Comparison of ENCODE assay signal across 25 mouse cellular contexts in genomic region chr10:94142427-94142826, GRCm38 (mm10). TPM values are rescaled to one million over a fixed set of nuclear protein-coding genes. Genes with fewer than 3 reads are reported as not detected.
DNase-seq lines count a peak whose midpoint lies in the region; ATAC-seq lines count a peak whose summit lies in the region.
"Had no signal": no experiment of that assay in that cellular context is flagged by ENCODE, and none has a peak within 500 bp of the region (broad histone marks: within the 10 kb centered on the region; RNA-seq: fewer than 3 reads in every experiment).

No protein-coding gene starts in this region.

- no peaks in the 10 kb centered on the region for H3K27me3 ChIP-seq in midbrain, embryonic 15.5 days (replicated peaks)
- H3K27me3 ChIP-seq: embryonic facial prominence, embryonic 12.5 days; embryonic facial prominence, embryonic 15.5 days; heart, embryonic 13.5 days had no signal

- no peak overlapping the region for H3K27ac ChIP-seq in midbrain, embryonic 15.5 days
- H3K27ac ChIP-seq: embryonic facial prominence, embryonic 12.5 days; gastrocnemius, adult 2 months; heart, embryonic 10.5 days; heart, embryonic 13.5 days; hindbrain, embryonic 14.5 days; hindbrain, postnatal 0 days had no signal

- H3K36me3 ChIP-seq in midbrain, embryonic 15.5 days (replicated peaks) = no peaks in the 10 kb centered on the region
- H3K36me3 ChIP-seq: embryonic facial prominence, embryonic 15.5 days had no signal

- WGBS in midbrain, embryonic 15.5 days = 95% methylated on average over 3 of the region's 3 CpGs

- no peaks in the 10 kb centered on the region; the same call in 1 of the 2 replicates for H3K4me1 ChIP-seq in midbrain, embryonic 15.5 days

- peak; percentile 82 for ATAC-seq in granulocyte monocyte progenitor cell, adult 5-6 weeks (replicated peaks; ENCODE audit: poor library complexity, severe bottlenecking)
- ATAC-seq in midbrain, embryonic 15.5 days (replicated peaks) = no peak
- ATAC-seq: activated CD4-positive, CD25-positive, alpha-beta regulatory T cell, adult 4 months; forebrain, embryonic 14.5 days; forebrain, postnatal 0 days; hindbrain, postnatal 0 days; inflammation-experienced regulatory T-cells, adult 6 months had no signal

- DNase-seq in 416B (ENCODE audit: low read depth) = peak; percentile 49
- peak; percentile 50 for DNase-seq in adipocyte (ENCODE audit: low spot score)
- DNase-seq in kidney, adult 8-10 months = no peak
- DNase-seq in kidney, postnatal 4 days = no peak
- DNase-seq: adrenal gland, postnatal 10 days; cerebellum, adult 18-20 months; cerebellum, adult 9-10 months; cerebellum, postnatal 14 days; forebrain, postnatal 0 days; gastrocnemius, adult 2 months; gastrocnemius, postnatal 14 days; heart, adult 18-20 months; heart, postnatal 14 days; heart, postnatal 4 days had no signal

- no peak overlapping the region for H3K9ac ChIP-seq in midbrain, embryonic 15.5 days
- H3K9ac ChIP-seq: embryonic facial prominence, embryonic 12.5 days; embryonic facial prominence, embryonic 15.5 days; forebrain, postnatal 0 days; heart, embryonic 13.5 days; hindbrain, embryonic 14.5 days had no signal

- H3K4me3 ChIP-seq in midbrain, embryonic 15.5 days = no peak overlapping the region
- H3K4me3 ChIP-seq: embryonic facial prominence, embryonic 12.5 days; embryonic facial prominence, embryonic 15.5 days; gastrocnemius, adult 2 months; heart, embryonic 10.5 days; heart, embryonic 13.5 days had no signal

- no peaks in the 10 kb centered on the region for H3K9me3 ChIP-seq in midbrain, embryonic 15.5 days
- H3K9me3 ChIP-seq: embryonic facial prominence, embryonic 12.5 days; embryonic facial prominence, embryonic 15.5 days; heart, embryonic 10.5 days; heart, embryonic 13.5 days had no signal

- H3K4me2 ChIP-seq in midbrain, embryonic 15.5 days = no peak overlapping the region
- H3K4me2 ChIP-seq: embryonic facial prominence, embryonic 12.5 days; embryonic facial prominence, embryonic 15.5 days; heart, embryonic 13.5 days; hindbrain, embryonic 14.5 days had no signal

RNA-seq across cellular contexts. Expression of gene Nr2c1, which starts 5.4 kb away (rescaled TPM):
- 5.5 and 10.2 TPM in 2 replicates for total RNA-seq in granulocyte monocyte progenitor cell, adult 5-6 weeks (2014; fragmentation: Nextera tagmentation)
- total RNA-seq in granulocyte monocyte progenitor cell, adult 5-6 weeks (2017) = 5.2 and 8.0 TPM in 2 replicates
- polyA plus RNA-seq in midbrain, embryonic 15.5 days (2015; fragmentation: Nextera tagmentation; extraction: Ambion mirVana) = 8.0 and 8.2 TPM in 2 replicates

RNA-seq across cellular contexts. Expression of gene Ndufa12, which starts 56.1 kb away (rescaled TPM):
- 202 and 216 TPM in 2 replicates for total RNA-seq in granulocyte monocyte progenitor cell, adult 5-6 weeks (2014; fragmentation: Nextera tagmentation)
- total RNA-seq in granulocyte monocyte progenitor cell, adult 5-6 weeks (2017) = 350 and 390 TPM in 2 replicates
- polyA plus RNA-seq in midbrain, embryonic 15.5 days (2015; fragmentation: Nextera tagmentation; extraction: Ambion mirVana) = 289 and 304 TPM in 2 replicates

Comparison
In these comparisons a context has a peak if more than half of its experiments do, and no peak if none do; other contexts are left out.
1. DNase-seq: peak in 416B (single experiment) and adipocyte (single experiment); none in kidney, adult 8-10 months (0 of 2) and kidney, postnatal 4 days (0 of 2).